Mouse (Mus musculus): ENCODE results near the gene Dnajb9.
A peak's percentile ranks its signal among the peaks of the same experiment; 100 is the strongest.
"Not testable (repeated sequence)": the region's sequence is repeated elsewhere in the genome, so short reads cannot be mapped to it uniquely, and the experiment has no call there.

Dnajb9 gene

DNA sequence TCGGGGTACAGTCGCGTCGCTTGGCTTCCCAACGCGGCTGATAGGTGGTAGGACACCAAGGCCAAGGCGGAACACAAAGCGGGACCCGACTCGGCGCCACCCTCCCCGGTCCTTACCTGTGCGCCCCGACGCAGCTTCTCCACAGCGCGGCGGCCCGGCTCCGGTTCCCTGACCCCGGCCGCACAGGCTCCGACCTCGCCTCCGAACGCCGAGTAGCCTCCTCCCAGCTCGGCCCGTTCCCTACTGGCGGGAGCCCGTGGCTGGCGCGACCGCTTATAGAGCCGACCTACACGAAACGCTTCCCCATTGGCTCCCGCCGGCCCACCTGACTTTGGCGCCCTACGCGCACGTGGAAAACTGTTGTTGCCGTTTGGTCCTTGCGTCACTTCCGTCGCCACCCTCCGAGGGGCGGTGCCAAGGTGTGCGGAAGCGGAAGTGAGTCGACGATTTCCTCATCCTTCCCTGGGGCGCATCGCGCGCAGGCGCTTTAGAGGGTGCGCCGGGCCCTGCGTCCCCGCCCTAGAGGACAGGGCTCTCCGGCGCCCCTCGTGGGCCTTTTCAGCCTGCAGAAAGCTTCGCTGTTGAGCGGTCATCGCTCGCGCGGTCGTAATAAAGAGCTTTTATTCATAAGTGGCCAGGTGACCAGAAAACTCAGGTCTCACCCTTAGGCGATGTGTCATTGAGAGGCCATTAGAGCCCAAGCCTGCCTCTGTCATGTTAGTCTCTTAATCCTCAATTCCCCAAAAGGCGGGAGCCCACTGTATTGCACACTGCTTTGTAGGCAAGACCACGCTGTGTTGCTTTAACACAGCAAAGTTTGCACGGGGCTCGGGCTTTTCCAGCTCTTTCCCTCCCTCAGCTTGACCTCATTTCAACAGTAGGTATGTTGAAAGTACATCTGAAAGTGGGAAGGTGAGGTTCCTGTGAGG, at the start of gene Dnajb9:
Gene Dnajb9, minus strand, starts transcription at position 503 of the 929 bp plus-strand sequence.
- peak; percentile 100 for DNase-seq

- DNase-seq: no peak
These were observed 38.3 kb upstream of the Dnajb9 start for GRCm38 (mm10) chr12:44248309-44248977.

DNA sequence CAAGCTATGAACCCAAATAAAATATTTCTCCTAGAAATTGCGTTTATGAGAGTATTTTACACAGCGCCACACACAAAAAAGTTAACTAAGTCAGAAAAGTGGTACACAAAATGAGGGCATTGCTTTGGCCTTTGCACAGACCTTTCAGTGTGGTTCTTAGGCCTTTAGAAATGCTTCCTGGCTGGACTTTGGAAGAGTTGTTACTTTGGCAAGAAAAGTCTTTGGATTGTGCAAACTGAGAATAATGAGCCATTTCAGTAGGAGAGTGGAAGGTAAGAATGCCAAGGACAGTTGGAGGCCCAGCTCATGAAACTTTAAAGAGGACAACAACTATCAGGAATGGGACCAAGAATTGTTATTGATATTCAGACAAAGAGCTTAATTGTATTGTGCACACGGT, 35.6 kb upstream of the Dnajb9 start:
- DNase-seq: no peak

DNA sequence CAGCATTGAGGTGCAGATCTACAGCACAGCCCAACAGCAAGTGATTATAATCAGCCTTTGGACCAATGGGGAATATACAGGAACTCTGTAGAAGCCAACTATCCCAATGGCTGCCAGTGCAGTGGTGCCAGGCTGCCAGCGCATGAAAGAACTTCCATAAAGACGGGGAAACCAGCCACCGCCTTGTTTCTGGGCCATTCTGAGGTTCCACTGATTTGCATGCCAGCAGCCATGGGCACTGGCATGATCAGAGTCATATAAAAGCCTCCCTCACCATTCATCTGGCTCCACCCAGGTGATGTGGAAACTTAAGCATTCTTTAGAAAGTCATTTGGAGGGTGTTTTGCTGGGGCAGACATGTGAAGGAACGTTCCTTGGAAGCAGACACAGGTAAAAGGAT, 32.3 kb upstream of the Dnajb9 start:
- DNase-seq: no peak

DNA sequence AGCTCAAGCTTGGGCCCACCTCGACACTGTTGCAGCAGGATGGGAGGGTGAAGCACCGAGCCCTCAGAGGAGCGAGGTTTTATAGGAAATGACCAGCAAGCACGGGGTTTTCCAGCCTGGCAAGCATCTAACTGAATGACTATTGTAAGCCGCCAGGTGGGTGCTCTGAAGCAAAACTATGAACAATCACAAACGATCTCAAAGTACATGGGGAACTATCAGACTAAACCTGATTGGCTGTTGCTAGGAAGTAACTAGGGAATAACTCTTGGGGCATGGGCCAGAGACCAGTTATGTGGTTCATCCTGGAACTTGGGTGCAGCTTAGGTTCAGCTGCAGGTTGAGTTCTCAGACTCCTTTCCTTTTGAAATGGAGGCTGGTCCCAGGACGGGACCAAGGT, 31.0 kb upstream of the Dnajb9 start:
- DNase-seq: peak; percentile 3

DNA sequence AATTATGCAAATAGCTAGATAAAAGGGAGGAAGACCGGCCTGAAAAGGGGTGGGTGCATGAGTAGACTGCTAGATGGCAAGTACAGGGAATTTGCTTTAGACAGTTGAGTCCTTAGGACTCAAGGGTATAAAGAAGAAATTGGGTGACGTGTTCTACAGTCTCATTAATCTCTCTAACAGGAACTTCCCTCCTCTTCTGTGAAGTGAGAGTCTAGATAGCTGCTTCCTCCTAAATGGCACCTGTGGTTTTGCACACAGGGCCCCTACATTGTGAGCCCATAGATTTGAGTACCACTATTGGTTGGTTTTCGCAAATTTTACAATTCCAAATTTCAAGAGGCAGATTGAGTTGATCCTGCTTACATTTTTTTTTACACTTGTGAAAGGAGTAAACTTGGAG, 14.5 kb upstream of the Dnajb9 start:
- DNase-seq: no peak

GRCm38 (mm10) chr12:44223044-44223443, 12.9 kb upstream of the Dnajb9 start:
- DNase-seq: no peak

DNA sequence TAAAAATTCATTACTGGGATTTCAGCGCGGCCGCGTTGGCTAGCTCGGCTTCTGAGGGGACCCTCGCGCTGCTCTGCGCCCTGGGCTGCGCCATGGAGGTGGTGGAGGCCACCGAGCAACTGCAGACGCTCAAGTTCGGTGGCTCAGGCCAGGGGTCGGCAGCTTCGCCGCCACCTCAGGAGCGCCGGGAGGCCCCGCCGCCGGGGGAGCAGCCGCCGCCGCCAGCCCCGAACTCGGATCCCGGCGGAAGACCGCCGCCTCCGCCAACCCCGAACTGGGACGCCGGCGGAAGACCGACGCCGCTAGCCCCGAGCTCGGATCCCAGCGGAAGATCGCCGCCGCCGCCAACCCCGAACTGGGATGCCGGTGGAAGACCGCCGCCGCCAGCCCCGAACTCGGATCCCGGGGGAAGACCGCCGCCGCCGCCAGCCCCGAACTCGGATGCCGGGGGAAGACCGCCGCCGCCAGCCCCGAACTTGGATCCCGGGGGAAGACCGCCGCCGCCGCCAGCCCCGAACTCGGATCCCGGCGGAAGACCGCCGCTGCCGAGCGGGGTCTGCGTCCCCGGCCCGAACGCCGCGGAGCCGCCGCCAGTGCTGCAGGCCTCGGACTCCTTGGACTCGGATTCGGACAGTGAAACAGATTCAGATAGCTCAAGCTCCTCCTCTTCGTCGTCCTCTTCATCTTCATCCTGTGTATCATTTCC, 11.7 kb upstream of the Dnajb9 start:
- DNase-seq: peak; percentile 26

DNA sequence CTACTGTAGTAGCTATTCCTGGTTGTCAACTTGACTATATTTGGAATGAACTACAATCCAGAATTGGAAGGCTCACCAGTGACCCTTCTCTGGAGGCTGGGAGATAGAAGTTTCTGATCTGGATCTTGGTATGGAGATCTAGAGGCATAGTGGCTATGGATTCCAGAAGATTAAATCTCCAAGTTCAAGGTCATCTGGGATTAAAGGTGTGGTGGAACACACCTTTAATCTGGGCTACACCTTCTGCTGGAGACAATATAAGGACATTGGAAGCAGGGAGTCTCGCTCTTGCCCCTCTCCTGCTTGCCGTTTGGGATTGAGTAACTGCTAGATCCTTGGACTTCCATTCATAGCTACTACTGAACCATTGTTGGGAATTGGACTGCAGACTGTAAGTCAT, 10.9 kb upstream of the Dnajb9 start, which contains the start of gene Pnpla8:
Gene Pnpla8, plus strand, starts transcription at position 301 of the 400 bp plus-strand sequence.
- not testable (repeated sequence) for DNase-seq

- DNase-seq: no peak
These were observed 1.4 kb upstream of the Dnajb9 start for GRCm38 (mm10) chr12:44211555-44211954.

DNA sequence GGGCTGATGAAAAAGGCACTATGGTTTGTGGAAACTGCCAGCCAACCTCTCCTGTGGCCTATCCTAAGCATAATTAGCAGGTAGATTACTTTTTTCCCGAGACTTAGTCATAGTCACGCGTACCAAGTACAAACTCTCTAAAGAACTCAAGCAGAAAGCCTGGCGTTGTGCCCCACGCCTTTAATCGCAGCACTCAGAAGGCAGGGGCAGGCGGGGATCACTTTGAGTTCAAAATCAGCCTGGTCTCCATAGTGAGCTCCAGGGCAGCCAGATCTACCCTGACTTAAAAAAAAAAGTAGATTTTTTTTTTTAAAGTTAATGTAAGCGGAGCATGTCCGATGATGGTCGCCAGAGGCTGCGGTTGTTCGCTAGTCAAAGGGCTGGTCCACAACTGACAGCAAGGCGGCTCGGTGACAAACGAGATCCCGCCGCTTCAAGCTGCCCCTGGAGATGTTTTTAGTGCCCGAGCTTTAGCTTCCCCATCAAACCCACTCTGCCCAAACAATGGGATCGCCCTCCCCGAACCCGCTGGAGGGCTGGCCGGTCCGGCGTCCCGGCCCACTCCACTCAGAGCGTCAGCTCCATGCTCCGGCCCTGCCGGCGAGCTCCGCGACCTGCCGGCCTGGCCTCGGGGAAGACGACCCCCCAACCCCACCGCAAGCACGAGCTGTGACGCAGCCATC, 844 bp downstream of the Dnajb9 start:
- DNase-seq: peak; percentile 78

- DNase-seq: peak; percentile 32
These were observed 12.1 kb downstream of the Dnajb9 start for GRCm38 (mm10) chr12:44197873-44198525.

- DNase-seq: peak; percentile 52
These were observed 28.8 kb downstream of the Dnajb9 start for GRCm38 (mm10) chr12:44181081-44181982.

DNA sequence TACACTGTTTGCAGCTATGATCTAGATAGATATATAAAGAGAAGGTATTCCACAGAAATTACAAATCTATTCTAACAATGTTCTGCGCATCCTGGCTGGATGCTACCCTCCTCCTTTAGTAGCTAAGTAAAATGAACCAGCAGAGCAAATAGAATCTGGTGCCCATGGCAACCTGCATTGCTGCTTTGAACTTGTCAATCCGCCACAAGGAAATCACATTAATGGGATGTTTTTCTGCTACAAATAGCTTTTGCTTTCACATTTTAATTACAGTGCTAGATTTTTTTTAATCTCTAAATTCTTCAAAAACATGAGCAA, 33.1 kb downstream of the Dnajb9 start:
- no peak for DNase-seq

- peak; percentile 8 for DNase-seq
These were observed 33.6 kb downstream of the Dnajb9 start for GRCm38 (mm10) chr12:44176331-44177037.

DNA sequence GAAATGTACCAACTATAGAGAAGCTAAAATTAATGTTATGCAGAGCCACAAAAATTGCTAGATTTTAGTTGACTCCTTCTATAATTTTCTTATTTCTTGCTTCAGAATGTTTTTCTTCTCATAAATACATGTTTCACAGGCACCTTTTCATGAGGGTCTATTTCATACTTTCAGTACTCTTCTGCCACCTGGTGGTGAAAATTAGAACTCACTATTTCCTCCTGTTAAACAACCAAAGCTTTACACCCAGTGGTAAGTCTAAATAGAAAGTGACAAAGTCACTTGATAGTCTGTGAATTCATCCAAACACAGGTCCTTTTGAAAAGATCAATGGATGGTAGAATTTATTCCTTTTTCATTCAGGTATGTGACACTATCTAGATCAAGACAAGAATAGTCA, 43.2 kb downstream of the Dnajb9 start:
- peak; percentile 88 for DNase-seq

DNA sequence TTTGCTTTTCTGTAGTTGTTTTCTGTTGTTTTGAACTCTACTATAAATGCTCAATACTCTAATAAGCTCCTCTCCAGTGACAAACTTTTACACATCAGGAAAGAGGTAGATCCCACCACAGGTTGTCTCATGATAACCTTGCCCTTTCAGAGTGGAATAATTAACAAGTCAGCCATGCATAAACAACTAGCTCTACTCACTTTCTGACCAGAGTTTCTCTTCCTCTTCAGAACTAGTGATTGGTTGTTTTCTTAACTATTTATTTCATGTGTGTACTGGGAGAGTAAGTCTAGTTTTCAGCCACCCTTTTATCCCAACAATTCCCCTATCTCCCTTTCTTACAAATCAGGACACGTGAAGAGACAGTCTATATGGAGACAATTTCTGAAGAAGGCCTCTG, 50.8 kb downstream of the Dnajb9 start:
- DNase-seq: no peak

Data from lung, postnatal 36 days (tissue).